Mouse (Mus musculus) kidney, postnatal 0 days (tissue): ENCODE measurements at regions not wholly inside any gene's neighbourhood (a gene's known extent, or its start where the extent isn't known, plus 50 kb on each side); places are given as distances from the start of the nearest gene placed in this dataset.

Experiments
- ATAC-seq: fragments of 200-750 bp; cut with Nextera tagmentation; replicated peaks from 2 replicates; pipeline ENCODE4 v1.8.0; 2017; ENCODE audit warnings: low read depth, moderate number of reproducible peaks, moderate TSS enrichment, moderate library complexity; ENCODE audit not compliant: low FRiP score
- DNase-seq: peaks from one replicate; pipeline ENCODE4 v3.0.0-alpha.2; 2016; ENCODE audit warnings: low spot score
- H3K27ac ChIP-seq: fragments of 300-500 bp; sonication (generic); 2 replicates; pipeline ENCODE4 v1.5.1; 2014; ENCODE audit warnings: mild to moderate bottlenecking
- H3K27me3 ChIP-seq: fragments of 300-500 bp; sonication (generic); 2 replicates; pipeline ENCODE4 v1.6.1; 2014; ENCODE audit warnings: low read length, mixed read lengths; ENCODE audit not compliant: insufficient read depth
- H3K36me3 ChIP-seq: fragments of 300-500 bp; sonication (generic); 2 replicates; pipeline ENCODE4 v1.6.1; 2014; ENCODE audit warnings: low read length, mixed read lengths; ENCODE audit not compliant: insufficient read depth
- H3K4me1 ChIP-seq: fragments of 300-500 bp; sonication (generic); replicated peaks from 2 replicates; pipeline ENCODE4 v1.6.1; 2014; ENCODE audit warnings: antibody characterized with exemption, low read length, mixed read lengths; ENCODE audit not compliant: insufficient read depth
- H3K4me2 ChIP-seq: fragments of 300-500 bp; sonication (generic); 2 replicates; pipeline ENCODE4 v1.6.1; 2014; ENCODE audit warnings: mild to moderate bottlenecking, low read length, moderate library complexity, mixed read lengths
- H3K4me3 ChIP-seq: fragments of 300-500 bp; sonication (generic); replicated peaks from 2 replicates; pipeline ENCODE4 v1.5.1; 2014; ENCODE audit warnings: low read depth, low read length
- H3K9ac ChIP-seq: fragments of 300-500 bp; sonication (generic); 2 replicates; pipeline ENCODE4 v1.6.1; 2014; ENCODE audit warnings: low read depth, low read length
- H3K9me3 ChIP-seq: fragments of 300-500 bp; sonication (generic); replicated peaks from 2 replicates; pipeline ENCODE4 v1.6.1; 2016; ENCODE audit warnings: low read length, inconsistent platforms, mixed read lengths
- CTCF ChIP-seq: IDR thresholded peaks from 2 replicates; pipeline ENCODE4 v1.5.1; 2016; ENCODE audit warnings: antibody characterized with exemption, low read depth, mild to moderate bottlenecking, moderate library complexity

- Histone ChIP-seq H3K4me1 (no peaks in the 10 kb centered on the region), H3K4me2 (no peak overlapping the region), H3K27ac (no peak overlapping the region), H3K9me3 (no peaks in the 10 kb centered on the region), H3K27me3 (no peaks in the 10 kb centered on the region), H3K4me3 (no peak overlapping the region), H3K9ac (no peak overlapping the region), H3K36me3 (no peaks in the 10 kb centered on the region)
- ATAC-seq (no peak), DNase-seq (no peak)
- TF ChIP-seq CTCF = peak; percentile 41; the same call in 1 of the 2 replicates
Measured at GRCm38 (mm10) chr7:53675519-53675918, 1159.8 kb upstream of the Luzp2 start.
